Comparison of ENCODE assay signal across 22 mouse cellular contexts in genomic region chr1:150587410-150587809, GRCm38 (mm10).
DNase-seq lines count a peak whose midpoint lies in the region; ATAC-seq and TF ChIP-seq lines count a peak whose summit lies in the region.
"Had no signal": no experiment of that assay in that cellular context is flagged by ENCODE, and none has a peak within 500 bp of the region (broad histone marks: within the 10 kb centered on the region; RNA-seq: fewer than 3 reads in every experiment).

No protein-coding gene starts in this region.

- no peak overlapping the region for H3K27ac ChIP-seq in hindbrain, embryonic 14.5 days
- no peak overlapping the region for H3K27ac ChIP-seq in midbrain, embryonic 16.5 days (ENCODE audit: low read length)
- H3K27ac ChIP-seq in heart, embryonic 11.5 days (ENCODE audit: low read depth, low read length), result no peak overlapping the region
- H3K27ac ChIP-seq: embryonic facial prominence, embryonic 13.5 days; liver, embryonic 13.5 days had no signal

- no peak for TF ChIP-seq CTCF in brain, embryonic 14.5 days (IDR thresholded peaks at IDR 0.05; ENCODE audit: borderline replicate concordance, extremely low read depth, insufficient read depth, insufficient read length)

- ATAC-seq in hindbrain, embryonic 14.5 days (ENCODE audit: low FRiP score), result peak; percentile 55; the same call in 1 of the 2 replicates
- 0 out of 2 replicates have a peak, but pooled peaks have one; percentile 14 for ATAC-seq in midbrain, embryonic 16.5 days
- no peak for ATAC-seq in heart, embryonic 11.5 days (replicated peaks; ENCODE audit: insufficient number of reproducible peaks, low FRiP score, low TSS enrichment)
- ATAC-seq in megakaryocyte-erythroid progenitor cell, adult 5-6 weeks (replicated peaks; ENCODE audit: low FRiP score, low TSS enrichment, poor library complexity, severe bottlenecking), result no peak
- ATAC-seq: CD4-positive, CD25-positive, alpha-beta regulatory T cell, adult 4 months had no signal

- peaks cover 31% of the 10 kb centered on the region; the same call in 1 of the 2 replicates for H3K27me3 ChIP-seq in hindbrain, embryonic 14.5 days (ENCODE audit: control insufficient read depth, insufficient read depth, low read length)
- no peaks in the 10 kb centered on the region for H3K27me3 ChIP-seq in midbrain, embryonic 16.5 days (ENCODE audit: control insufficient read depth, insufficient read depth, low read depth, low read length)
- no peaks in the 10 kb centered on the region for H3K27me3 ChIP-seq in heart, embryonic 11.5 days (ENCODE audit: control insufficient read depth, insufficient read depth, low read length)
- H3K27me3 ChIP-seq: embryonic facial prominence, embryonic 13.5 days; heart, embryonic 12.5 days; liver, embryonic 13.5 days had no signal

- no peak overlapping the region for H3K9ac ChIP-seq in hindbrain, embryonic 14.5 days
- no peak overlapping the region for H3K9ac ChIP-seq in midbrain, embryonic 16.5 days (ENCODE audit: low read depth, low read length)
- no peak overlapping the region for H3K9ac ChIP-seq in heart, embryonic 11.5 days (ENCODE audit: low read depth, low read length)
- H3K9ac ChIP-seq: embryonic facial prominence, embryonic 13.5 days; heart, embryonic 12.5 days; liver, embryonic 13.5 days had no signal

- H3K36me3 ChIP-seq in hindbrain, embryonic 14.5 days (replicated peaks; ENCODE audit: control insufficient read depth, insufficient read depth), result no peaks in the 10 kb centered on the region
- H3K36me3 ChIP-seq in midbrain, embryonic 16.5 days (ENCODE audit: control insufficient read depth, insufficient read depth, low read length), result no peaks in the 10 kb centered on the region
- no peaks in the 10 kb centered on the region for H3K36me3 ChIP-seq in heart, embryonic 11.5 days (ENCODE audit: control insufficient read depth, insufficient read depth, low read length)
- H3K36me3 ChIP-seq: liver, embryonic 13.5 days had no signal

- no peaks in the 10 kb centered on the region for H3K9me3 ChIP-seq in hindbrain, embryonic 14.5 days (ENCODE audit: control insufficient read depth, low read length)
- no peaks in the 10 kb centered on the region for H3K9me3 ChIP-seq in midbrain, embryonic 16.5 days (replicated peaks; ENCODE audit: control insufficient read depth, low read length, poor library complexity, severe bottlenecking)
- no peaks in the 10 kb centered on the region for H3K9me3 ChIP-seq in heart, embryonic 11.5 days (replicated peaks; ENCODE audit: control insufficient read depth, low read length)
- H3K9me3 ChIP-seq: embryonic facial prominence, embryonic 13.5 days; heart, embryonic 12.5 days; liver, embryonic 13.5 days had no signal

- H3K4me3 ChIP-seq in hindbrain, embryonic 14.5 days (replicated peaks; ENCODE audit: low read length), result no peak overlapping the region
- no peak overlapping the region for H3K4me3 ChIP-seq in midbrain, embryonic 16.5 days (ENCODE audit: low read depth, low read length)
- H3K4me3 ChIP-seq in heart, embryonic 11.5 days (ENCODE audit: low read depth, low read length), result no peak overlapping the region
- H3K4me3 ChIP-seq: embryonic facial prominence, embryonic 13.5 days; heart, embryonic 12.5 days; liver, embryonic 13.5 days had no signal

- intact Hi-C loops in heart, postnatal 36 days (cut with DNase I), result no loop called here

- H3K4me1 ChIP-seq in hindbrain, embryonic 14.5 days (replicated peaks; ENCODE audit: control insufficient read depth, insufficient read depth, low read length), result no peaks in the 10 kb centered on the region
- 0 out of 2 replicates have a peak, but pooled peaks cover 4% of the 10 kb centered on the region for H3K4me1 ChIP-seq in midbrain, embryonic 16.5 days (ENCODE audit: control insufficient read depth, insufficient read depth, low read length)
- no peaks in the 10 kb centered on the region for H3K4me1 ChIP-seq in heart, embryonic 11.5 days (ENCODE audit: control insufficient read depth, insufficient read depth, low read length)
- H3K4me1 ChIP-seq: embryonic facial prominence, embryonic 13.5 days; heart, embryonic 12.5 days; liver, embryonic 13.5 days had no signal

- DNase-seq in brain, embryonic 14.5 days (ENCODE audit: low read depth), result peak; percentile 51
- peak; percentile 63 for DNase-seq in embryo, embryonic 10.5 days (ENCODE audit: low spot score)
- DNase-seq in hindbrain, embryonic 14.5 days (ENCODE audit: low spot score), result no peak
- no peak for DNase-seq in heart, postnatal 36 days
- no peak for DNase-seq in right cerebral cortex, postnatal 4 days
- DNase-seq: adrenal gland, postnatal 10 days; cerebellum, adult 9-11 months; gastrocnemius, postnatal 10 days; kidney, adult 2 months; kidney, postnatal 36 days; layer of hippocampus, postnatal 36 days; left cerebral cortex, postnatal 4 days; liver, embryonic 13.5 days; lung, postnatal 10 days; right cerebral cortex, postnatal 14 days; thymus, postnatal 4 days had no signal

- TF ChIP-seq POLR2A in brain, embryonic 14.5 days (IDR thresholded peaks at IDR 0.05; ENCODE audit: borderline replicate concordance, extremely low read depth, insufficient read depth, insufficient read length, poor library complexity, severe bottlenecking), result no peak

- H3K4me2 ChIP-seq in hindbrain, embryonic 14.5 days (replicated peaks), result no peak overlapping the region
- H3K4me2 ChIP-seq in midbrain, embryonic 16.5 days (ENCODE audit: low read length), result no peak overlapping the region
- H3K4me2 ChIP-seq in heart, embryonic 11.5 days, result no peak overlapping the region
- H3K4me2 ChIP-seq: embryonic facial prominence, embryonic 13.5 days; heart, embryonic 12.5 days; liver, embryonic 13.5 days had no signal

Comparison
In these comparisons a context has a peak if more than half of its experiments do, and no peak if none do; other contexts are left out.
1. DNase-seq: peak in brain, embryonic 14.5 days (single experiment) and embryo, embryonic 10.5 days (single experiment); none in hindbrain, embryonic 14.5 days (single experiment), heart, postnatal 36 days (0 of 2) and right cerebral cortex, postnatal 4 days (single experiment).
2. ATAC-seq: peak in hindbrain, embryonic 14.5 days (single experiment) and midbrain, embryonic 16.5 days (single experiment); none in heart, embryonic 11.5 days (single experiment) and megakaryocyte-erythroid progenitor cell, adult 5-6 weeks (single experiment).